Mouse (Mus musculus): ENCODE measurements around the gene Prdm2.
A peak's percentile ranks its signal among the peaks of the same experiment; 100 is the strongest.

The Prdm2 gene

DNA sequence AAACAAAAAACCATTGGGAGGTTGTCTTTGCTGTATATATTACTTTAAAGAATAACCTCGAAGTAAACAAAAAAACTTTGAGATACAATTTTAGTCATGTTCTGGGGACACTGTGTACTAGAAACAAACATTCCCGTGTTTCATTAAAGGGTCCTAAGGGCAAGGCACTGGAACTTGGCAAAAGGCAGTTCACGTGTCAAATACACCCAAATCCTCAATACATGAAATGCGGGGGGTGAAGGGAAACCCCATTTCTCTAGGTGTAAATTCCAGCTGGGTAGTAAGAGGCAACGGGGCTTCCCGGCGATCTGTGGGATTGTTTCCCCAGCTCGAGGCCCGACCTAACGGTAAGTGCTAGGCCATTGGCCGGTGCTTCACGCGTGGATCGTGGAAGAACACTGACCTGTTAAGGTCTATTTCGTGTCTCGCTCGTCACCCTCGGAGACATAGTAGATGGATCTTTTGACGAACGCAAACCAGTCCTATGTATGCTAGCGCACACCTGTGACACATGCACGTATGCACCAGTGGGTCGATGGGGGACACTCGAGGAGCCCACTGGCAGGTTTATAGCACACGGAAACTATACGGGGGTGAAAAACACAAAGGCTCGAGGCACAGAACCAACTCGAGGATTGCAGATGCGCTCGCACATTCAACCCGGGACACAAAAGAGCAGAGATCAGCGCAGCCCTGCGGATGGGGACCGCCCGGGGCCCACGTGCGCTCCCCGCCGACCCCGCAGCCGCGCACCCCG is 1.0 kb downstream of the Prdm2 start:
- peak in 1 of 2 experiments; percentile 15 for DNase-seq (ENCODE audit: low read depth in 1 of 2, low spot score in 2 of 2)

DNA sequence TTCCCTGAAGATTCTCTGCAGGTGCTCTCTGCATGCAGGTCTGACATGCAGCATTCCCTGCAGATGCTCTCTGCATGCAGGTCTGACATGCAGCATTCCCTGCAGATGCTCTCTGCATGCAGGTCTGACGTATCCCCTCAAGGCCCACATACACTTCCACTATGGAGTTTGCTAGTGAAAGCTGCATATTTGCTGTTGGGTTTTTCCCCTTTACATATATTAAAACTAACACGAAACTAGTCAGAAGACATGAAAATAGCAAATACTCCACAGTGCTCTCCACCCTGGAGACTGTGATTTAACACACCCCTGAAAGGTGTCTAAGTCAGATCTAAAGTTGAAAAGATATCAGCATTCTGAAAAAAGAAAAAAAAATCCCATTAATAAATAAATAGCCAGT is 2.8 kb downstream of the Prdm2 start:
- no peak for DNase-seq (ENCODE audit: low read depth in 1 of 2, low spot score in 2 of 2)

DNA sequence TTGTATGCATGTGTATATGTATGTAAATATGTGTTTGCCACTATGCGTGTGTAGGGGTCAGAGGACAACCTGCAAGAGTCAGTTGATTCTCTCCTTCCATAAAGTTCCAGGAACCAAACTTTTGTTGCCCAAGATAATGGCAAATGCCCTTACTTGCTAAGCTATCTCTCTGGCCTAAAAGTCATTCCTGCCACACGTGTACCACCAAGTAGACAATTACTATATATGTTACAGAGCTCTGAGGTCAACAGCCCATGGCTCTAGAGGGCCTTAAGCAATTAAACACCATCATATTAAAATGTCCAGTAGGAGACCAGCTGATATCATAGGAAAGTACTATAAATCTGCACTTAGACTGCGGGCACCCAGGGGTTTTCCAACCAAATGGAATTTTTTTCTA is 10.1 kb downstream of the Prdm2 start:
- DNase-seq (ENCODE audit: low read depth in 1 of 2, low spot score in 2 of 2), result no peak

DNA sequence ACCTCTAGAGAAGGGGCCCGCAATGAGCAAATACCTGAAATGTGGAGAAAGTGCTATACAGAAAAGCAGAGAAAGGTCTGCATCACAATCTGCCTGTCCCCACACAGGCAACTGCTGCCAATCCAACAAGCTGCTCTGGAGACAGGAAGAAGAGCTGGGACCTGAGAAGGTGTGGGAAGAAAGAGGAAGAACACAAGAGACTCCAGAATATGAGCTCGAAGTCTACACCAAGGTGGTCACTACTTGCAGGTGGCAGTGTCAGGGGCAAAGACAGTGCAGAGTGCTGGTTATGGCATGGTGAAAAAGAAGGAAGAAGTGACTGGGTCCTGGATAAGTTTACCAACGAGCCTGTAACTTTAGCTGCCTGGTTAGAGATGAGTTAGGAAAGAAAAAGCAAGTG is 14.4 kb downstream of the Prdm2 start:
- DNase-seq (ENCODE audit: low read depth in 1 of 2, low spot score in 2 of 2), result no peak

DNA sequence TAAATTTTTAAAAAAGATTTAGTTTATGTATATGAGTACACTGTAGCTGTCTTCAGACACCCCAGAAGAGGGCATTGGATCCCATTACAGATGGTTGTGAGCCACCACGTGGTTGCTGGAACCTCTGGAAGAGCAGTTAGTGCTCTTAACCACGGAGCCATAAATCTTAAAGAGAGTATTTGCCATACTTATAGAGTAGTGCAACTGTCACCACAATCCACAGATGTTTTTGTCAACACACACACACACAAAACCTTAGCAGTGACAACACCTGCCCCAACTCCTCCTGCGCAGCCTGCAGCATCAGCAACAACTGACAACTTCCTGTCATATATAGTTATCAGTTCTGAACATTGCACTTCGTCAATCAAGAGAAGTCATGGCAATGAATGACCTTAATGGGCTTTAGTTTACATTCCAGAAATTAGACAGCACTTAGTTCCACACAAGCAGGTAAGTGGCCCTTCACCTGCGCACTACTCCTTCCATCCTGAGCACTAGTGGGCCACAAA is 14.9 kb downstream of the Prdm2 start:
- no peak for DNase-seq (ENCODE audit: low read depth in 1 of 2, low spot score in 2 of 2)

DNA sequence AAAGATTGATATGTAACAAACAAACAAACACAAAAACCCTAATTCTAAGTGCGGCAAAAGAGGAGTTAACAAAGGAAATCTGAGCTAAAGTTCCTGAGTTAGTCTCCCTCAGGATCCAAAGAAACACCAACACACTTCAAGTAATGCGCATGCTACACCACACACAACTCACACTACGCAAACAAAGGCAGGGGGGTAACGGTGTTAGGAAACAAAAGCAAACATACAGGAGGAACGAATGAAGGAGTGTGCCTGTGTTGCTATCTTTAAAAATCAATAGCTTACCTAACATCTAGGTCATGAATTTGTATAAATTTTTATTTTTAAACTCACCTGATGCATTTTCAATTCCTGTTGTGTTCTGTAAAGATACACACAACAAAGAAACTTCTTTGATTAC is 18.5 kb downstream of the Prdm2 start:
- DNase-seq (ENCODE audit: low read depth in 1 of 2, low spot score in 2 of 2), result no peak

DNA sequence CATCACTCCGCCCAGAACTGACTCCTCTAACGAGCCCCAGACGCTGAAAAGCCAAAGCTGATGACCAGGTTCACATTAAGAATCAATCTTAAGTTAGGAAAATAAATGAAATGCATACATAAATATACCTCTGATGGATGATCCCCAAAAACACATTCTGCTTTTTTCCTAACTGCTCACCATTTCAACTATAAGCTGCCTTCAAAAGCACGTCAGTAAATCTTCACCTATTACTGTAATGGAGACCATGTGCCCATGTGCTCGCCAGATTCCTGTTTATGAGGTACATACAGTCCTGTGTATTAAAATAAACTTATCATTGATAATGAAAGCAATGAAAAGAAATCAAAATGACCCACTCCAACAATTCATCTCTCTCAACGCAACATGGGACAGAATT is 19.6 kb downstream of the Prdm2 start:
- no peak for DNase-seq (ENCODE audit: low read depth in 1 of 2, low spot score in 2 of 2)

DNA sequence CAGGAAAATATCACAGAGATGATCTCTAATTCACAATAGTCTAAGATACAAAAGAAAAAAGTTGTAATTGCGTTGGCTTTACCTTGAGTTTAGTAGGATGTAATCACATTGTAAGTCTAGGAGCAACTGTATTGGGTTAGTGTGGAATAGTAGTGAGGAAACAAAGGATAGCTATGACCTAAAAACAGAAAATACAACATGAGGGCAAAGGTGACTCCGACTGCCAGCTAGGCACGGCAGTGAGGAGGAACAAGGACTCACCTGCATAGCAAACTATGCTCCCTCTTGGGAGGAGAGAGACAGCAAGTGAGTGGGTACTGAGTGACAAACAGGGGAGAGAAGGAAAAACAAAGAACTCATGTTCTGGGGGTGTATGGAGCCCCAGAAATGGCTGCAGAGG is 21.0 kb downstream of the Prdm2 start:
- no peak for DNase-seq (ENCODE audit: low read depth in 1 of 2, low spot score in 2 of 2)

DNA sequence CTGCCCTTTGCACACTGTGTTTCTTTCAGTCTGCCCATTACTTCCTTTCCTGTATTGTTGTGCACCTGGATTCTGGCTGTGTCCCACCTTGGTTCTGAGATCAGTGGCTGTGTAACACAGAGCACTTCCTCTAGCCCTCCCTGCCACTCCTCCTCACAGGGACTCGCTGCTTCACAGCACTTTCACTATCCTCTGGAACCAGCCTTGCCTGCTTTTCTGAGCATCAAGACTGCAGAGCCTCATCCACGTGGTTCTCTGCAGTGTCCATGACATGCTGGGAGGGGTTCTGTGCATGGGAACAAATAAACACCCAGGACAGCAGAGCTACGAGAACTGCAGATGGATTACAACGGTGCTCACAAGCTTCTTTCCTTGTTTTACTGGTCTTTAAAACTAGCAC is 22.1 kb downstream of the Prdm2 start:
- no peak for DNase-seq (ENCODE audit: low read depth in 1 of 2, low spot score in 2 of 2)

DNA sequence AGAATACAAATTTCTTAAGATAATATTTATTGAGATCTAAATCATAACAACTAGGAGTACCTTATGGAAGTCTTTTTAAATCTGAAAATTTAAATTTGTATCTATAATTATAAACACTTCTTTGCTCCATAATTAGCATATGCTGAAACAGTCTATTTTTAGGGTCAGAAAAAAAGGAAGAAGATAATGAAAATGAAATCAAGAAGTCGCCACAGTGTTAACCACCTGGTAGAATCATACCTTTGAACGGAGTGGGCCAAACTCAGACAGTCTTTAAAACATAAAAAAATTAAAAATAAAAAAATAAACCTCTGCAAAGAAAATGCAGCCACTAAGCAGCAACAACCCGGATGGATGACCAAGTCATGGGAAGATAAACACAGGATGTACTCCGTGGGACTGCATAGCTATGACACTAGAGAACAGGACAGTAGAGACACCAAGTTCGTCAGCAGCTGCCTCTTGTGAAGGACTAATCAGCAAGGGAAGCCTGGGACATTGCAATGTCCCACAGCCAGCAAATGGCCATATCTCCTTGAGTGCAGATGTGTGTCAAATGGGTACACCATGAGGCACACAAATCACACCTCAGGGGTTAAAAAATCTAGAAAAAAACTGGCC is 24.1 kb downstream of the Prdm2 start:
- no peak for DNase-seq (ENCODE audit: low read depth in 1 of 2, low spot score in 2 of 2)

DNA sequence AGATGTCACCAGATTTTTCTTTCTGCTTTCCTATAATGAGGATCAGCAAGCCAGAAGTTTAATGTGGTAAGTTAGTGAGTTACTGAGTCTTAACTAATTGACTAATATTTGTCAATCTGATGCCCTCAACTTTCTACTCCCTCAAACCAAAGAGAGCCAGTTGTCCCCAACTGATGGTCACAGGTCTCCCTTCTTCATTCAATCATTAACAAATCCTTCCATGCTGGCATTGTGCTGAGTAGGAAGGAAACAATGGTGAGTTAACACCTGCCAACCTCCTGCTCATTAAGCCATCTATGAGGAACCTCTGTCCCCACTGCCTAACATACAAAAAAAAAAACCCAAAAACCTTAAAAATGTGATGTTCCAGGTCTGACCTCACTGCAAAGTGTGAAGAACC is 26.7 kb downstream of the Prdm2 start:
- DNase-seq (ENCODE audit: low read depth in 1 of 2, low spot score in 2 of 2), result no peak

DNA sequence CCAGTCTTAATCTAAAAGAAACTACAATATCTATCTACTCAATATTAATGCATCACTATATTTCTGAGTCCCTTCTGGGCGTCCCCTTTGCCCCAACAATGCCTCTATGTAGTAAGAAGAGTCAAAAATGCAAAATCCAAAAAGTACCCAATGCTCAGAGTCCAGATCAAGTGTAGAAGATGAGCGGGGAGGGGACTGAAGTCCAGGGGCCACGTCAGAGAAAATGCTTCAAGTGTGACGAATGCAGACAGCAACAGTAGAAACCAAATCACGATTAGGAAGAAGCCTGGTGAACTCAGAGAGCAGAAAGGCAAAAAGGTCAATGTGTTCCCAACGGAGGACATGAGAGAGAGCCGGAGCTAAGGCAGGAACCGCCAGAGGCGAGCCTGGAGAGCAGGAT is 27.3 kb downstream of the Prdm2 start:
- DNase-seq (ENCODE audit: low read depth in 1 of 2, low spot score in 2 of 2), result no peak

DNA sequence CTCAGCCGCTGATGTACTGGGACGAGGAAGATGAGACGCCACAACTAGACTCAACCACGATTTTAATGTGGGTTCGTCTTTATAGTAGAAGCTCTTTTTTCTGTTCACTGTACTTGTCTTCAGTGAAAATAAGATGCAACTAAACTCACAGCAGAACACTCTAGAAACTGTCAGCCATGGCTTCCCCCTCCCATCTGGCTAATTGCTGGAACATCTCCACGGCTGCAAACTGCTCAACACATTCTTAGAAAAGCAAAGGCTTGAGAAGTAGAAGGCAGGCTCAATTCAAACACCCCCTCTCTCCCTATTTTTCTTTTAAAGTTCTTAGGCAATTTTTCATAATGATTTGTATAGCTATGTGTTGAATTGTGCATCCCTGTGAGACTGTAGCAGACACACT is 29.7 kb downstream of the Prdm2 start:
- DNase-seq (ENCODE audit: low read depth in 1 of 2, low spot score in 2 of 2), result no peak

DNA sequence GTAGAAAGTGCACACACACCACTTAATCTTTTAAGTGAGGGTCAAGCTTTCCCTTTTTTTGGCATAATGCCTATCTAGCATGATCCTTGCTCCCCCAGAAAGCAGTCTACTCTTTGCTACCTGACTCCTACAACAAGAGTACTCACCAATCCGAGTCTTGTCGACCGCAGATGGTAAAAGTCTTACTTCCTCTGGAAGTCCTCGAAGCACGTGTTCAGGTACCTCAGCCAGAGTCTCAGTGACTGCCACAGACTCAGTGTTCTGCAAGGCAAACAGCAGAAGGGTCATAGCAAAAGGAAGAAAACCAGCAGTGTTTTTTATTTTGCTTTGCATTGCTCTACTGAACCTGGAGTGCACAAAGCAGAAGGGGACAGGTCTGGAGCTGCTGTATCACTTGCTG is 32.1 kb downstream of the Prdm2 start:
- no peak for DNase-seq (ENCODE audit: low read depth in 1 of 2, low spot score in 2 of 2)

DNA sequence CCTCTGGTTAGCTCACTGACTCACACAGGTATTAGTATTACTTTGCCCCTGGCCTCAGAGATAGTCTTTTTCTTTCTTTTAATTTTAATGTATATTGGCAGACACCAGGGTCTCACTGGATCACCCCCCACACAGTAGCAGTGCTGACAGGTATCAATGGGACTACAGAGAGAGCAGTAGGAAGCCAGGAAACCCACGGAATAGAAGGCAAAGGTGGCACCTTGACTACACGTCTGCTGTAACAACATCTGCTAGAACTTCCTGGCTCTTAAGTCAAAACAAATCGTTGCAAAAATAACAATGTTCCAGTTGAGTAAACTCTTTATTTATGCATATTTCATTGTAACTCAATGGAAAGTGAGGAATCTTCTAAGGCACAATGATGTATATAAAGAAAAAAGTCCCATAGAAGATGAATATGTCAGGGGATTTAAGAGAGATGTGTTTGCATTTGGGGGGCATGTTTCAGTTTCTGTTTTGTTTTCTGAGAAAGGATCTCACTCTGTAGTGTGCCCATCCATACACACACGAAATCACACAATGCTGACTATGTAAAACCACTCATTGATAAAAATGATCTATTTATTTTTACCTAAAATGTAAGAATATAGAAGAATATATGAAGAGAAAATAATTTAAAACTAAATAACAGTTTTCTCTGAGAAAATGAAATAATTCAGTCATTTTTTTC is 41.0 kb downstream of the Prdm2 start:
- no peak for DNase-seq (ENCODE audit: low read depth in 1 of 2, low spot score in 2 of 2)

DNA sequence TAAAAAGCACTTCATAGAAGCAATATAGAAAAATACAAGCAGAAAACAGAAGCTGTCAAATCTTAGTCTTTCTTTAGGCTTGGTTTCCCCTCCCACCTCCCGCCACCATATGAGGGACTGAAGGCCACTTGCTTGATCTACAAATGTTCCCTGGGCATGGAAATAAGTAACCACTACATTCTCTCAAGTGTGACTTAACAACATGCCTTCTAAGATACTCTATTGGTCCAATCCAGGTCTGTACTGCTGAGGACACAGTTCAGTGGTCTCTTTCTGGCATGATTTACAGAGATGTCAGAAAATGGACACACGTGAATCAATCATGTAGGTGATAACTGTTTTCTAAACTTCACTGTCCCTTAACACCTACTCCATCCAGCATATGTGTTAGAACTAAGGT is 42.5 kb downstream of the Prdm2 start:
- no peak for DNase-seq (ENCODE audit: low read depth in 1 of 2, low spot score in 2 of 2)

DNA sequence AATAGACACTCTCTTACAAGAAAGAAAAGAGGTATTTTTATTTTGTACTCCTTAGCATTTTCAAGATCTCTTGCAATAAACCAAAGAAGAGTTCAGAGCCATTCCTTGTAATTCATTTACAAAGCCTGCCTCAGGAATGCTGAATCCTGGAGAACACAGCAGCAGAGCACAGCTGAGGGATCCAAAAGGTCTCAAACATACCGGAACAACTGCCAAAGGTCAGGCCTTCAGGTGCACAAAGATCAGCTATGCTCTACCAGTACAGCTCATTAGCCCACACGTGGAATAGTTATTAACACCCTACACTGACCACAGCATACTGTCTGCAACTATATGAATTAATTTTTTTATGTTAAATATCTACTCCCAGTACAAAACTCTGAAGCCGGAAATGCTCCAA is 44.7 kb downstream of the Prdm2 start:
- DNase-seq (ENCODE audit: low read depth in 1 of 2, low spot score in 2 of 2), result no peak

DNA sequence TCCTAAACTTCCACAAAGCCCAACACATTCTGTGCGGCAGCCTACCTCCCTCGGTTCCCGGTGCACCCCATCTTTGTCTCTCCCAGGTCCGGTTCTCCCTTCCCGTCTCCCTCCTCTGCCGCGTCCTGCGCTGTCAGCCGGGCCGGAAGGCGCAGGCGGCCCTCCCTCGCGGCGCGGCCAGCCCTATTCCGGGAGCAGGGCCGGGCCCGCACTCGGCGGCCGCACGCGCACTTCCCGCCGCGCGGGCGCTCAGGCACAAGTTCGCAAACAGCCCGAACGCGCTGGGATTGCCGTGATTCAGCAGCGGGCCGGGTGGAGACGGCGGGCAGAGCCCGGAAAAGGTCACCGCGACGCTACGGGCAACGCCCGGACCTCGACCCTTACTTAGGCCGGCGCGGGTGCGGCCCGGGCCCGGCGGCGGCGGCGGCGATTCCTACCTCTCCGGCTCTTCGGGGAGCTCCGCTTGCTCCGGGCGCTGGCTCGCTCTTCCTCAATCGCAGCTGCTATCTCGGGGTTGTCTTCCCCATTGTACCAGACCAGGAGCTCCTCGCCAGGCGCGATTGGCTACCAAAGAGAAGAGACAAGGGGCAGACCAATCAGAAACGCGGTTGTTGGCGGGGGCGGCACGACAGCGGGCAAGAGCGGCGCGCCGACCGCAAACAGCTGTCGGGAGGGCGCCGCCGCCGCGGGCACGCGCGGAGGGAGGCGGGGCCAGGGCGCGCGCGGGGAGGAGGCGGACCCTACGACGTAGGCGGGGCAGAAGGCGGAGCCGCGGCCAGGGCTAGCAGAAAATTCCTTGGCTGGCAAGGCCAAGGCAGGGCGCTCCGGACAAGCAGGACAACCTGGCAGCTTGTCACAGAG is 50.9 kb downstream of the Prdm2 start:
- peak; percentile 97 for DNase-seq (ENCODE audit: low read depth in 1 of 2, low spot score in 2 of 2)

DNA sequence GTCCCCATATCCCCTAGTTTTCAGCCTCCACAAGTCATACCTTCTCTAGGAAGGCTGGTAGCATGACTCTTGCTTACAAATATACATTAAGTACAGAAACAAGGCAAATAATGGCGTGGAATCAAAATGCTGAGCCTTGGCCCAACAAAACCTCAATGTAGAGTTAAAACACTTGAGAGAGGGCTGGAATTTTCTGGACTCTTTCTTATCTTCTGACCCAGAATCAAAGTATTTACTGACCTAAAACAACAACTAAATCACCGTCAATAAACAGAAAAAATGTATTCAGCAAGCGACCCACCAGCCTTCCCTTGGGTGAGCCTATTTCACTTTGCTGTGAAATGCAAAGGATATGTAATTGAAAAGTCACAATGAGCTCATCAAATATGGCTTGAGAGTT is 52.0 kb downstream of the Prdm2 start:
- DNase-seq (ENCODE audit: low read depth in 1 of 2, low spot score in 2 of 2), result no peak

DNA sequence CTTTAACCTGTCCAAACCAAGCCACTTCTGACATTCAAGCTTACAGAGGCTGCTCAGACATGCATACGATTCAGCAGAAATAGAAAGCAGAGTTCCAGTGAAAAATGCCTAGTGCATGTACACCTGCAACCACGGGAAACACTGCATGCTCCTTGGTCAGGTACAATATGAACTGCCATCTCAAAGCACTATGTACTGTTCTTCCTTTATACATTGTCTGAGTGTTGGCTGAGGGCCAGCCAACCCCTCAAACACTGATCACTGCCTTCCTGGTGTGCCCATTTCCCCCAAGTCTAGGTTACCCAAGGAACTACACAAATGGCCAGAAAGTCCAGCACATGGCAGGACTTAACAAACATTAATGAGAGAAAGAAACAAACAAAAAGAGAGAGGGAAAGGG is 53.5 kb downstream of the Prdm2 start:
- DNase-seq (ENCODE audit: low read depth in 1 of 2, low spot score in 2 of 2), result no peak

DNA sequence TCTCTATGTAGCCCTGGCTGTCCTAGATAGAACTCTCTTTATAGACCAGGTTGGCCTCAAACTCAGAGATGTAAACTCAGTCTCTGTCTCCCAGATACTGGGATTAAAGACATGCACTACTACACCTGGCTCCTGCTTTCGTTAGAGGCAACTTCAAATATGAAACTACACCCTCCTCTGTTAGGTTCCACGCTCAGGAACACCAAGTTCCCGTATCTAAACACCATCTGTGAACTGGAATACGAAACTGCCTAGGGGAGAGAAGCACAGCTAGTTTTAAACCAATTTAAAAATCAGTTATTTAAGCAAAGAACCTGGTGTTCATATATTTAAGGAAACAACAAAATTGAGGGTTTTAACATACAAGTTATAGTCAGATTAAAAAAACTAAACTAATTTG is 56.9 kb downstream of the Prdm2 start:
- no peak for DNase-seq (ENCODE audit: low read depth in 1 of 2, low spot score in 2 of 2)
